Mouse (Mus musculus) heart, adult 2 months (tissue): ENCODE results near the gene Rab23. TPM values are rescaled to one million over a fixed set of nuclear protein-coding genes. Genes with fewer than 3 reads are reported as not detected.
"Not testable (repeated sequence)": the region's sequence is repeated elsewhere in the genome, so short reads cannot be mapped to it uniquely, and the experiment has no call there.

Experiments used
- DNase-seq, 2 experiments: peaks; one replicate each; pipeline ENCODE4 v3.0.0; 2021
- H3K27ac ChIP-seq: fragments of 200-600 bp; 2 replicates; pipeline ENCODE4 v1.8.1; 2022
- H3K27me3 ChIP-seq: fragments of 200-500 bp; 2 replicates; pipeline ENCODE4 v1.6.1; 2012; ENCODE audit warnings: mild to moderate bottlenecking, low read length, inconsistent platforms, mixed read lengths; ENCODE audit not compliant: control insufficient read depth, insufficient read depth
- H3K36me3 ChIP-seq: fragments of 200-500 bp; 2 replicates; pipeline ENCODE4 v1.6.1; 2012; ENCODE audit warnings: low read length, inconsistent platforms; ENCODE audit not compliant: control insufficient read depth, insufficient read depth
- H3K4me1 ChIP-seq: fragments of 200-500 bp; 2 replicates; pipeline ENCODE4 v1.6.1; 2011; ENCODE audit warnings: low read length; ENCODE audit not compliant: control insufficient read depth, insufficient read depth
- H3K4me3 ChIP-seq: fragments of 200-600 bp; 2 replicates; pipeline ENCODE4 v1.8.1; 2022
- H3K79me2 ChIP-seq: fragments of 200-500 bp; replicated peaks from 2 replicates; pipeline ENCODE4 v1.6.1; 2012; ENCODE audit warnings: mild to moderate bottlenecking, inconsistent platforms, low read length, moderate library complexity, mixed read lengths; ENCODE audit not compliant: control insufficient read depth, insufficient read depth
- H3K9ac ChIP-seq: fragments of 200-500 bp; 2 replicates; pipeline ENCODE4 v1.6.1; 2012; ENCODE audit warnings: low read depth, mild to moderate bottlenecking, control low read depth, inconsistent platforms, low read length, mixed read lengths
- CTCF ChIP-seq: fragments of 200-600 bp; IDR thresholded peaks from 2 replicates; pipeline ENCODE4 v1.8.1; 2022; ENCODE audit warnings: antibody characterized with exemption, mild to moderate bottlenecking, moderate library complexity
- EP300 ChIP-seq: fragments of 200-500 bp; IDR thresholded peaks from 2 replicates; pipeline ENCODE4 v1.6.1; 2011; ENCODE audit warnings: low read depth, low read length, control low read depth; ENCODE audit not compliant: insufficient read depth
- POLR2A ChIP-seq: fragments of 200-500 bp; IDR thresholded peaks from 2 replicates; pipeline ENCODE4 v1.6.1; 2011; ENCODE audit warnings: mild to moderate bottlenecking, low read depth, low read length, control low read depth; ENCODE audit not compliant: insufficient read depth
- WGBS: fragments of 180-500 bp; shearing (Covaris S2); methylation state at CpG from one replicate; pipeline ENCODE4 v1.1.7; 2018; 5-methylcytosine and 5-hydroxymethylcytosine counted together
- intact Hi-C: fragments of 180-260 bp; cut with DNase I; formaldehyde crosslinking; loops from one replicate; pipeline ENCODE4 v1.15.1; 2025
- polyA plus RNA-seq: library from polyadenylated mRNA; depleted of rRNA; stranded (reverse); fragments of >200 nt; gene quantifications from 2 replicates; pipeline ENCODE4 v1.2.3, GENCODE M21; 2012
- total RNA-seq, 2 experiments: library from RNA; stranded (reverse); gene quantifications; 2 replicates each; pipeline ENCODE4 v1.2.3; 2021

Rab23 gene
- total and polyA plus RNA-seq, 3 experiments = 5.3 to 10.6 (median 8.1) TPM

GRCm38 (mm10) chr1:33745901-33746300 lies 26.2 kb downstream of the Rab23 start:
- intact Hi-C loops = no loop called here
- H3K79me2 ChIP-seq = no peaks in the 10 kb centered on the region
- WGBS = 92% methylated on average over 4 of the region's 4 CpGs
- TF ChIP-seq EP300 = no peak
- no peak for TF ChIP-seq POLR2A
- TF ChIP-seq CTCF = no peak
- H3K4me1 ChIP-seq = no peaks in the 10 kb centered on the region
- no peaks in the 10 kb centered on the region for H3K27me3 ChIP-seq
- no peak for DNase-seq
- no peak overlapping the region for H3K9ac ChIP-seq
- no peak overlapping the region for H3K27ac ChIP-seq
- H3K36me3 ChIP-seq = no peaks in the 10 kb centered on the region
- H3K4me3 ChIP-seq = no peak overlapping the region

GRCm38 (mm10) chr1:33749109-33749508 lies 29.4 kb downstream of the Rab23 start:
- no peaks in the 10 kb centered on the region for H3K36me3 ChIP-seq
- H3K4me1 ChIP-seq = no peaks in the 10 kb centered on the region
- DNase-seq = no peak
- 94% methylated on average over 11 of the region's 11 CpGs for WGBS
- no peaks in the 10 kb centered on the region for H3K79me2 ChIP-seq
- intact Hi-C loops = no loop called here
- no peak overlapping the region for H3K4me3 ChIP-seq
- H3K9ac ChIP-seq = no peak overlapping the region
- H3K27ac ChIP-seq = no peak overlapping the region
- no peak for TF ChIP-seq CTCF
- TF ChIP-seq EP300 = no peak
- no peak for TF ChIP-seq POLR2A
- no peaks in the 10 kb centered on the region for H3K27me3 ChIP-seq

- WGBS = 81% methylated on average over 4 of the region's 4 CpGs
- not testable (repeated sequence) for H3K27me3 ChIP-seq, H3K4me1 ChIP-seq, H3K79me2 ChIP-seq, DNase-seq, H3K27ac ChIP-seq, H3K9ac ChIP-seq, H3K36me3 ChIP-seq, H3K4me3 ChIP-seq
- intact Hi-C loops = loop anchor here (10.0 kb wide), 1 partner anchor 215 kb away; no protein-coding TSS in a partner anchor
These were observed 30.0 kb downstream of the Rab23 start for GRCm38 (mm10) chr1:33749709-33750108.

GRCm38 (mm10) chr1:33751283-33751682 lies 31.6 kb downstream of the Rab23 start:
- no peaks in the 10 kb centered on the region for H3K36me3 ChIP-seq
- intact Hi-C loops = loop anchor here (10.0 kb wide), 1 partner anchor 214 kb away; no protein-coding TSS in a partner anchor

GRCm38 (mm10) chr1:33754089-33754488 lies 34.4 kb downstream of the Rab23 start:
- DNase-seq = no peak
- no peak overlapping the region for H3K27ac ChIP-seq
- no peaks in the 10 kb centered on the region for H3K27me3 ChIP-seq
- intact Hi-C loops = loop anchor here (10.0 kb wide), 1 partner anchor 211 kb away; no protein-coding TSS in a partner anchor
- no peaks in the 10 kb centered on the region for H3K36me3 ChIP-seq
- H3K9ac ChIP-seq = no peak overlapping the region
- peaks cover 3% of the 10 kb centered on the region for H3K4me1 ChIP-seq
- TF ChIP-seq POLR2A (no peak), EP300 (no peak), CTCF (no peak)
- 92% methylated on average over 17 of the region's 17 CpGs for WGBS
- H3K4me3 ChIP-seq = no peak overlapping the region
- H3K79me2 ChIP-seq = no peaks in the 10 kb centered on the region

More at GRCm38 (mm10) chr1:33751283-33751682, 31.6 kb downstream of the Rab23 start:
- peaks cover 1% of the 10 kb centered on the region; the same call in 1 of the 2 replicates for H3K4me1 ChIP-seq
- H3K4me3 ChIP-seq = no peak overlapping the region
- H3K79me2 ChIP-seq = no peaks in the 10 kb centered on the region
- DNase-seq = peak in 1 of 2 experiments; percentile 40
- H3K27ac ChIP-seq = no peak overlapping the region
- H3K9ac ChIP-seq = no peak overlapping the region
- TF ChIP-seq CTCF (no peak), POLR2A (no peak), EP300 (no peak)
- no peaks in the 10 kb centered on the region for H3K27me3 ChIP-seq
- 53% methylated on average over 10 of the region's 10 CpGs for WGBS

- Histone ChIP-seq H3K36me3 (no peaks in the 10 kb centered on the region), H3K9ac (no peak overlapping the region), H3K79me2 (no peaks in the 10 kb centered on the region), H3K27ac (no peak overlapping the region), H3K4me3 (no peak overlapping the region), H3K4me1 (peaks cover 3% of the 10 kb centered on the region), H3K27me3 (no peaks in the 10 kb centered on the region)
- TF ChIP-seq EP300 (no peak), CTCF (no peak), POLR2A (no peak)
- DNase-seq = no peak
- WGBS = 80% methylated on average over 21 of the region's 21 CpGs
- intact Hi-C loops = loop anchor here (10.0 kb wide), 1 partner anchor 210 kb away; no protein-coding TSS in a partner anchor
These were observed 35.5 kb downstream of the Rab23 start for GRCm38 (mm10) chr1:33754965-33755735.
